Mouse (Mus musculus) lung, postnatal 0 days (tissue): ENCODE results near the gene Il1rapl1. TPM values are rescaled to one million over a fixed set of nuclear protein-coding genes. Genes with fewer than 3 reads are reported as not detected.

Source experiments
- ATAC-seq: fragments of 200-750 bp; cut with Nextera tagmentation; 2 replicates; pipeline ENCODE4 v1.8.0; 2017; ENCODE audit warnings: moderate library complexity
- DNase-seq: peaks from one replicate; pipeline ENCODE4 v3.0.0-alpha.2; 2016; ENCODE audit warnings: low spot score
- H3K27ac ChIP-seq: fragments of 300-500 bp; sonication (generic); 2 replicates; pipeline ENCODE4 v1.5.1; 2014; ENCODE audit warnings: antibody characterized with exemption, mild to moderate bottlenecking, low read length, mixed read lengths
- H3K27me3 ChIP-seq: fragments of 300-500 bp; sonication (generic); replicated peaks from 2 replicates; pipeline ENCODE4 v1.6.1; 2014; ENCODE audit warnings: low read length, mixed read lengths; ENCODE audit not compliant: insufficient read depth
- H3K36me3 ChIP-seq: fragments of 300-500 bp; sonication (generic); 2 replicates; pipeline ENCODE4 v1.6.1; 2014; ENCODE audit warnings: low read length, mixed read lengths; ENCODE audit not compliant: insufficient read depth
- H3K4me1 ChIP-seq: fragments of 300-500 bp; sonication (generic); 2 replicates; pipeline ENCODE4 v1.6.1; 2014; ENCODE audit warnings: antibody characterized with exemption, low read depth, low read length, mixed read lengths; ENCODE audit not compliant: insufficient read depth
- H3K4me2 ChIP-seq: fragments of 300-500 bp; sonication (generic); replicated peaks from 2 replicates; pipeline ENCODE4 v1.6.1; 2014; ENCODE audit warnings: low read depth, mild to moderate bottlenecking, low read length, moderate library complexity, mixed read lengths
- H3K4me3 ChIP-seq: fragments of 300-500 bp; sonication (generic); 2 replicates; pipeline ENCODE4 v1.5.1; 2014; ENCODE audit warnings: low read depth, low read length
- H3K9ac ChIP-seq: fragments of 300-500 bp; sonication (generic); replicated peaks from 2 replicates; pipeline ENCODE4 v1.6.1; 2014; ENCODE audit warnings: low read depth, mild to moderate bottlenecking
- H3K9me3 ChIP-seq: fragments of 300-500 bp; sonication (generic); 2 replicates; pipeline ENCODE4 v1.6.1; 2016; ENCODE audit warnings: low read length, mixed read lengths
- CTCF ChIP-seq: IDR thresholded peaks from 2 replicates; pipeline ENCODE4 v1.5.1; 2016; ENCODE audit warnings: antibody characterized with exemption, mild to moderate bottlenecking
- EP300 ChIP-seq: IDR thresholded peaks from 2 replicates; pipeline ENCODE4 v1.6.1; 2016; ENCODE audit warnings: antibody characterized with exemption, mild to moderate bottlenecking, control low read depth
- WGBS: fragments of 180-500 bp; shearing (Covaris S2); extraction: QIAGEN DNeasy Blood & Tissue Kit; methylation state at CpG from one replicate; pipeline ENCODE4 v1.1.7; 2014; 5-methylcytosine and 5-hydroxymethylcytosine counted together
- polyA plus RNA-seq: library from polyadenylated mRNA; unstranded; fragments of >200 nt; fragmentation: Nextera tagmentation; extraction: Ambion mirVana; gene quantifications from 2 replicates; pipeline ENCODE4 v1.2.1, GENCODE M21; 2015

Gene Il1rapl1
- polyA plus RNA-seq, 1 experiment from 2014 or later = not detected

GRCm38 (mm10) chrX:88043556-88043955 is 71.9 kb downstream of the Il1rapl1 start:
- Histone ChIP-seq H3K27ac (no peak overlapping the region), H3K27me3 (no peaks in the 10 kb centered on the region), H3K4me1 (no peaks in the 10 kb centered on the region), H3K36me3 (no peaks in the 10 kb centered on the region), H3K9ac (no peak overlapping the region), H3K9me3 (no peaks in the 10 kb centered on the region), H3K4me3 (no peak overlapping the region), H3K4me2 (no peak overlapping the region)
- WGBS = 83% methylated on average over 1 of the region's 1 CpGs
- ATAC-seq (no peak), DNase-seq (no peak)
- TF ChIP-seq CTCF (no peak), EP300 (no peak)

GRCm38 (mm10) chrX:88038984-88039383 is 76.5 kb downstream of the Il1rapl1 start:
- Histone ChIP-seq H3K36me3 (no peaks in the 10 kb centered on the region), H3K4me2 (no peak overlapping the region), H3K4me3 (no peak overlapping the region), H3K27me3 (no peaks in the 10 kb centered on the region), H3K27ac (no peak overlapping the region), H3K9ac (no peak overlapping the region), H3K9me3 (no peaks in the 10 kb centered on the region), H3K4me1 (no peaks in the 10 kb centered on the region)
- no peak for ATAC-seq
- WGBS = 48% methylated on average over 1 of the region's 1 CpGs
- no peak for TF ChIP-seq EP300
- no peak for TF ChIP-seq CTCF
- no peak for DNase-seq

- H3K36me3 ChIP-seq = no peaks in the 10 kb centered on the region
- no peak for TF ChIP-seq EP300
- no peak for TF ChIP-seq CTCF
- no peaks in the 10 kb centered on the region for H3K27me3 ChIP-seq
- ATAC-seq (no peak), DNase-seq (no peak)
- no peaks in the 10 kb centered on the region for H3K4me1 ChIP-seq
- 50% methylated on average over 1 of the region's 1 CpGs for WGBS
- no peak overlapping the region for H3K4me3 ChIP-seq
- H3K9me3 ChIP-seq = no peaks in the 10 kb centered on the region
- no peak overlapping the region for H3K27ac ChIP-seq
- no peak overlapping the region for H3K4me2 ChIP-seq
- H3K9ac ChIP-seq = no peak overlapping the region
Observed at GRCm38 (mm10) chrX:87897172-87897571, 218.3 kb downstream of the Il1rapl1 start.

- Histone ChIP-seq H3K36me3 (no peaks in the 10 kb centered on the region), H3K4me3 (no peak overlapping the region), H3K4me1 (no peaks in the 10 kb centered on the region), H3K4me2 (no peak overlapping the region), H3K27ac (no peak overlapping the region), H3K27me3 (no peaks in the 10 kb centered on the region), H3K9ac (no peak overlapping the region), H3K9me3 (no peaks in the 10 kb centered on the region)
- DNase-seq = no peak
- TF ChIP-seq EP300 (no peak), CTCF (no peak)
- ATAC-seq = no peak
Observed at GRCm38 (mm10) chrX:87891916-87892315, 223.5 kb downstream of the Il1rapl1 start.

- WGBS = 69% methylated on average over 2 of the region's 2 CpGs
- H3K4me1 ChIP-seq = no peaks in the 10 kb centered on the region
- no peaks in the 10 kb centered on the region for H3K9me3 ChIP-seq
- no peak overlapping the region for H3K4me3 ChIP-seq
- no peaks in the 10 kb centered on the region for H3K36me3 ChIP-seq
- no peak overlapping the region for H3K9ac ChIP-seq
- H3K27me3 ChIP-seq = no peaks in the 10 kb centered on the region
- DNase-seq (no peak), ATAC-seq (no peak)
- TF ChIP-seq EP300 (no peak), CTCF (no peak)
- no peak overlapping the region for H3K27ac ChIP-seq
- H3K4me2 ChIP-seq = no peak overlapping the region
Observed at GRCm38 (mm10) chrX:87854107-87854506, 261.3 kb downstream of the Il1rapl1 start.

- Histone ChIP-seq H3K9ac (no peak overlapping the region), H3K36me3 (no peaks in the 10 kb centered on the region), H3K27ac (no peak overlapping the region), H3K4me2 (no peak overlapping the region), H3K9me3 (no peaks in the 10 kb centered on the region), H3K4me1 (no peaks in the 10 kb centered on the region), H3K27me3 (no peaks in the 10 kb centered on the region), H3K4me3 (no peak overlapping the region)
- no peak for DNase-seq
- TF ChIP-seq EP300 (no peak), CTCF (no peak)
- no peak for ATAC-seq
Observed at GRCm38 (mm10) chrX:87813884-87814283, 301.6 kb downstream of the Il1rapl1 start.

- Histone ChIP-seq H3K4me2 (no peak overlapping the region), H3K4me1 (no peaks in the 10 kb centered on the region), H3K9ac (no peak overlapping the region), H3K9me3 (no peaks in the 10 kb centered on the region), H3K36me3 (no peaks in the 10 kb centered on the region), H3K27me3 (no peaks in the 10 kb centered on the region), H3K27ac (no peak overlapping the region), H3K4me3 (no peak overlapping the region)
- WGBS = 25% methylated on average over 1 of the region's 1 CpGs
- TF ChIP-seq EP300 (no peak), CTCF (no peak)
- no peak for ATAC-seq
- DNase-seq = no peak
Observed at GRCm38 (mm10) chrX:87807717-87808116, 307.7 kb downstream of the Il1rapl1 start.
